Mouse (Mus musculus) hindlimb bud, embryonic 11.5 days (tissue): ENCODE results near the gene Pik3cd.

Source experiments
- DNase-seq: peaks from one replicate; pipeline ENCODE4 v3.0.0-alpha.2; 2012; ENCODE audit warnings: low read depth, low spot score; ENCODE audit errors: extremely low spot score

Pik3cd gene

GRCm38 (mm10) chr4:149691368-149691767 is 11.0 kb downstream of the Pik3cd start:
- no peak for DNase-seq

GRCm38 (mm10) chr4:149690828-149691280 is 11.5 kb downstream of the Pik3cd start:
- DNase-seq = no peak

- DNase-seq = no peak
Measured at GRCm38 (mm10) chr4:149689822-149690700, 12.3 kb downstream of the Pik3cd start.

GRCm38 (mm10) chr4:149688861-149689260 is 13.5 kb downstream of the Pik3cd start:
- no peak for DNase-seq

- DNase-seq = no peak
Measured at GRCm38 (mm10) chr4:149684841-149685623, 17.3 kb downstream of the Pik3cd start.

DNA sequence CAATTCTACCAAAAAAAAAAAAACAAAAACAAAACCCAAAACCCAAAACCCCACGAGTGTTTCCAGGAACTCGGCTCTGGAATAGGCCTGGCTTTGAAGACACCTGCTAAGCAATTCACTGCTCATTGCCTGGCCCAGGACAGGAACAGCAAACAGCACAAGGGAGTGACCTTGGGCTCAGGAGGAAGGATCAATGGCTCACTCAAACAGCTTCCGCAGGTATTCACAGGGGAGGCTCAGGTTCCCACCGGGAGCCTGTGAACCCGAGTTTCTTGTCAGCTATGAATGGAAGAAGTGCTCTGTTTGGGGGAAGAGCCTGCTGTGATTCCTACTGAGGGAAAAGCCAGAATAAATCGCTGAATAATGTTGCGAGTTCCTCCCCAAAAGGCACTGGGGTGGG is 18.5 kb downstream of the Pik3cd start:
- DNase-seq = no peak

DNA sequence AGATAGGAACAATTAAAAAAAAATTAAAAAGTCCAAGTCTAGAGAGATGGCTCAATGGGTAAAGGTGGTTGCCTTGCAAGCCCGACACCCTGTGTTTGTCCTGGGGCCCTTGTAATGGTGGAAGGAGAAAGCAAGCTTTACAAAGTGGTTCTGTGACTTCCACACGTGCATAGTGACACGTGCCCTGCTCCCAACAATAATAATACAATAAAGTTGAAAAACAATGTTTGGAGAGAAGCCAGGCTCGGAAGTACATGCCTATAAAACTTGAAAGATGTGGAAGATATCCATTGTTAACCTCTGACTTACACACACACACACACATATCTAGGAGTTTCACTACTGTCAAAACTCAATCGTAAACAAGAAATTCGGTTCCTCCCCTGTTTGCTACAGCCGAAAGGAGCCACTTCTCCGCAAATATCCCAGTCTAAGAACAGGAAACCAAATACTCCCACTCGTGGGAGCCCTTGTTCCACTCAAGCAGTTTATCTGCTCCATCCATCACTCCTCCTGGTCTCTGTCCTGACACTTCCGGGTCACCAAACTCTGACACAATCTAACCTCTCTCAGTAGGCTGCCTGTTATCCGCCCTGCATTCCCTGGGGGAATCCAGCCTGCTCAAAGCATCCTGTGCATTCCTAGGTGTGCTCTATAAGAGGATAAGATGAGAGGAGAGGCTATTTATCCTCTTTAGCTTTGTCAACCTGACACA is 23.2 kb downstream of the Pik3cd start:
- DNase-seq = no peak

- DNase-seq = no peak
Measured at GRCm38 (mm10) chr4:149678006-149678405, 24.4 kb downstream of the Pik3cd start.

DNA sequence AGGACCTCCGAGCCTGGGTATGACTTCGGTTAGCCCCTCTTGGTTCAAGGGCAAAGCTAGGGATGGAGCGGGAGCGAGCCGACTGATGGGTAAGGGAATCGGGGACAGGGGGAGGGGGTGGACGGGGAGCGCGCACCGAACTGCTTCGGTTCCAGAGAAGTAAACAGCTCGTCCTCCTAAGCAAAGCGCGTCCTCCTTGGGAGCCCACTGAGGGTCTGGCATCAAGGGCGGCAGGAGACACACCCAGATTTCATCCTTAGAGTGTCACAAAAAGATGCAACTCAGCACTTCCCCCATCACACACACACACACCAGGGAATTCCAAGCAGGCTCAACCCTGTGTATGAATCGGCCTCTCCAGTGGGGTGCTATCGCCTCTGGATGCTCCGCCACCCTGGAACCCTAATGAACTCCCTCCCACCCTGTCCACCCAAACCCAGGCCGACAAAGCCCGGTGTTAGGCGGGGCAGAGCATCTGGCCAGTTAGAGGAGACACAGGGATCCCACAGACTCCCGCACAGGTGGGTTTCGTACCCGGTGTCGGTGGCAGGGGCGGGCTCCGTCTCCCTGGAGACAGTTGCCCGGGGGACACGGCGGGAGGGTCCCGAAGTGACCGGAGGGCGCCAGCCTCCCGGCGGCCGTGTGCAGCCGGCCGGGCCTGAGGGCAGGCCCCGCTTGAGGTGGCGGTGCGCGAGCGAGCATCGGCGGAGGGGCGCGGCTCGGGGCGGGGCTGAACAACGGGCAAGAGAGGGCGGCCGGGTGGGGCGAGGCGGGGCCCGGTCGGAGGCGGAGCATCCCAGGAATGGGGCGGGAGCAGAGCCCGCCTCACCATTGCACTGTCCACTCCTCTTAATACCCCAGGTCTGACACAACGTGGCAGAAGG is 26.8 kb downstream of the Pik3cd start:
- no peak for DNase-seq

- no peak for DNase-seq
Measured at GRCm38 (mm10) chr4:149674814-149675377, 27.5 kb downstream of the Pik3cd start.

GRCm38 (mm10) chr4:149672747-149673146 is 29.6 kb downstream of the Pik3cd start:
- no peak for DNase-seq

GRCm38 (mm10) chr4:149671175-149671574 is 31.2 kb downstream of the Pik3cd start:
- no peak for DNase-seq

GRCm38 (mm10) chr4:149665692-149666090 is 36.7 kb downstream of the Pik3cd start:
- DNase-seq = no peak

DNA sequence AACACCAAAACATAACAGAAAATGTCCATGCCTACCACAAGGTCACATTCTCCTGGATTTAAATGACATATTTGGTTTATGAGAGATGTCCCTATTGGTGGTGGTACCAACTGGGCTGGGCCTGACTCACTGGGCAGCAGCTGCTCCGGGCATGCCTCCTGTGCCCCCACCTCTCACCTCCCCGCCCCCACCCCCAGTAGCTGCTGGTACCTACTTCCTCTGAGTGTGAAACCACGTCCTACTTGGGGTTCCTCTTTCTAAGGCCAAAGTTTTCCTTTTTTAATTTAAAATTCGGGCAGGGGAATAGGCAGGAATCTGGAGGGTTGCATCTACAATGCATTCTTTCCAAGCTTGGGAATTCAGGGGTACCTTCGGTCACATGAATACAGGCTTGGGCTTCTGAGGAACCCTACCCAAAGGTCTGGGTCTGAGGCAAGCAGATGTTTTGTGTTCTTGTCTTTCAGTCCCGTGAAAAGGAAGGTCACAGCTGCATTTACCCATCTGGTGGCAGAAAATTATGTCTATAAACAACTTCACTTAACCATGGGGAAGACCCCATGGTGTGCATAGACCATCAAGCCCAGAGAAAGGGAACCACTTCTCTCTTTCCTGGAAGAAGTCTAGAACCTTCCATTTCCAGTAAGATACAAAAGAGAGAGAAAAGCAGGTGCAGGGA is 37.2 kb downstream of the Pik3cd start:
- DNase-seq = no peak

DNA sequence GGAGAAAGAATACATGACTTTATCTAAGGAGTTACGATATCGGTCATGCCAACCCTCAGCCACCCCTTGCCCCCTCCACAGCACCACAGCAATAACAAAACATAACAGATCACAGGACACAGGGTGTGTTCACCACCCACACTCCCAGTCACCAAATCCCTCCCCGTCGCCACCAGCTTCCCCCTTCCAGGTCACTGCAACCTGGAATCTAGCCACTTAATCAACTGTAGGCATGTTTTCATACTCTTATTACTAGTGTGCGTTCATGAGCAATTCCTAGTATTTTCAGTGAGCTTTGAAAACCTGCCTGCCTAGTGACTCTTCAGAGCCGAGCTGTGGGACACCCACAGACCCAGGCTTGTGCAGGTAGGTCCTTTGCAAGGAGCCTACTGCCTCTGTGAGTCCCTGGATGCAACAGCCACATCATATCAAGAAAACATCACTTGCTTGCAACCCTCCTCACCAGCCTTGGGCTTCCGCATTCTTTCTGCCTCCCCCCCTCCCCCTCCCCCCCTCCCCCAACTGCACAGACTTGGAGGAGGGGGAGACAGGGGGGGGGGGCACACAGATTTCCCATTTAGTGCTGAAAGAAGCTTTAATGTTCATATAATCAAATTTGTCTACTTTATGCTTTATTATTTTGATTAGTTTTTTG is 38.4 kb downstream of the Pik3cd start:
- no peak for DNase-seq

DNA sequence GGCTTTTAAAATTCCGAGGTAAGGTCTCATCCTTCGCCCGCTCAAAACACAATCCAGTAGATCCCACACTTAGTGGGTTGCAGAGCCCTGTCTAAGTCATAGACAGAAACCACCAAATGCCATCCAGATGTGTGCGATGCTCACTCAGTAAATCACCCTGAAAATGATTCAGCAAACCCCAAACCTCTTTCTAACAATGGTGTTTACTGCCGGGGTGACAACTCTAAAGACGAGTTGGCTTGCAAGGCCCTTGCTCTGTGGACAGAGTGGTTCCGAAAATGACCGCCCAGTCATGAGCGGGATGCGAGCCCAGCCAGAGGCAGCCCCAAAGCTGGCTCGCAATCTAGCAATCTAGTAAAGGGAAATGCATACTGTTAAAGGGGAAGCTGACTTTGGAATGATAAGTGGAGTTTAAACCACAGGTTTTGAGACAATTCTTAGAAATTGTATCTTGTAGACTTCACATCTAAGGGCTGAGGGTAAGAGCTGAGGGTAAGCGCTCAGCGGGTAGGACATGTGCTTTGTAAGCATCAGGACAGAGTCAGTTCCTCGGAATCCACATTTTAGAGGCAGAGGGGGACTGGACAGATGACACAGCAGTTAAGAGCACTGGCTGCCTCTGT is 40.3 kb downstream of the Pik3cd start:
- DNase-seq = no peak

- DNase-seq = no peak
Measured at GRCm38 (mm10) chr4:149660598-149660997, 41.8 kb downstream of the Pik3cd start.

- no peak for DNase-seq
Measured at GRCm38 (mm10) chr4:149659495-149660116, 42.8 kb downstream of the Pik3cd start.
